Mouse (Mus musculus) adipocyte (in vitro differentiated cells): ENCODE measurements around the gene Prr7.

Source experiments
- DNase-seq: peaks from one replicate; pipeline ENCODE4 v3.0.0-alpha.2; 2016; ENCODE audit warnings: low spot score

Gene Prr7

GRCm38 (mm10) chr13:55507877-55508276 lies 43.8 kb downstream of the Prr7 start:
- DNase-seq, result no peak

GRCm38 (mm10) chr13:55508531-55508930 lies 44.5 kb downstream of the Prr7 start:
- DNase-seq, result no peak

- DNase-seq, result no peak
Observed at GRCm38 (mm10) chr13:55510332-55510667, 46.2 kb downstream of the Prr7 start.

GRCm38 (mm10) chr13:55510668-55511491 lies 46.8 kb downstream of the Prr7 start:
- DNase-seq, result peak; percentile 74

GRCm38 (mm10) chr13:55511492-55511861 lies 47.4 kb downstream of the Prr7 start:
- peak; percentile 20 for DNase-seq

- peak; percentile 51 for DNase-seq
Observed at GRCm38 (mm10) chr13:55512379-55513031, 48.4 kb downstream of the Prr7 start.

- peak; percentile 76 for DNase-seq
Observed at GRCm38 (mm10) chr13:55513111-55513748, 49.2 kb downstream of the Prr7 start, which contains the start of gene Pdlim7. Gene Pdlim7 (minus strand): TSS chr13:55513676.

GRCm38 (mm10) chr13:55513828-55514227 lies 49.8 kb downstream of the Prr7 start:
- no peak for DNase-seq

GRCm38 (mm10) chr13:55516955-55517354 lies 52.9 kb downstream of the Prr7 start:
- DNase-seq, result peak; percentile 86

- no peak for DNase-seq
Observed at GRCm38 (mm10) chr13:55519606-55520005, 55.5 kb downstream of the Prr7 start.

- DNase-seq, result peak; percentile 67
Observed at GRCm38 (mm10) chr13:55522730-55523129, 58.7 kb downstream of the Prr7 start.
